Mouse (Mus musculus) forebrain, postnatal 0 days (tissue): ENCODE measurements around the gene 1700018F24Rik. TPM values are rescaled to one million over a fixed set of nuclear protein-coding genes. Genes with fewer than 3 reads are reported as not detected.
"Not testable (repeated sequence)": the region's sequence is repeated elsewhere in the genome, so short reads cannot be mapped to it uniquely, and the experiment has no call there.

Experiments
- ATAC-seq: fragments of 200-750 bp; cut with Nextera tagmentation; 2 replicates; pipeline ENCODE4 v1.8.0; 2017; ENCODE audit warnings: mild to moderate bottlenecking, moderate library complexity
- DNase-seq: peaks from one replicate; pipeline ENCODE4 v3.0.0-alpha.2; 2015
- H3K27ac ChIP-seq: fragments of 300-500 bp; sonication (generic); 2 replicates; pipeline ENCODE4 v1.5.1; 2014; ENCODE audit warnings: low read depth, mild to moderate bottlenecking, antibody characterized with exemption, low read length, moderate library complexity, mixed read lengths
- H3K27me3 ChIP-seq: fragments of 300-500 bp; sonication (generic); 2 replicates; pipeline ENCODE4 v1.6.1; 2014; ENCODE audit warnings: mild to moderate bottlenecking, low read length, mixed read lengths; ENCODE audit not compliant: insufficient read depth
- H3K36me3 ChIP-seq: fragments of 300-500 bp; sonication (generic); 2 replicates; pipeline ENCODE4 v1.6.1; 2014; ENCODE audit warnings: mild to moderate bottlenecking, moderate library complexity; ENCODE audit not compliant: insufficient read depth
- H3K4me1 ChIP-seq: fragments of 300-500 bp; sonication (generic); 2 replicates; pipeline ENCODE4 v1.6.1; 2014; ENCODE audit warnings: antibody characterized with exemption; ENCODE audit not compliant: insufficient read depth
- H3K4me2 ChIP-seq: fragments of 300-500 bp; sonication (generic); 2 replicates; pipeline ENCODE4 v1.6.1; 2014; ENCODE audit warnings: low read depth, mild to moderate bottlenecking, moderate library complexity
- H3K4me3 ChIP-seq: fragments of 300-500 bp; sonication (generic); 2 replicates; pipeline ENCODE4 v1.5.1; 2014; ENCODE audit warnings: low read depth, low read length, mixed read lengths
- H3K9ac ChIP-seq: fragments of 300-500 bp; sonication (generic); 2 replicates; pipeline ENCODE4 v1.6.1; 2014; ENCODE audit warnings: mild to moderate bottlenecking
- H3K9me3 ChIP-seq: fragments of 300-500 bp; sonication (generic); 2 replicates; pipeline ENCODE4 v1.6.1; 2016; ENCODE audit warnings: low read length
- CTCF ChIP-seq: sonication (generic); IDR thresholded peaks from 2 replicates; pipeline ENCODE4 v1.5.1; 2016; ENCODE audit warnings: antibody characterized with exemption, control low read depth, low read depth
- WGBS: fragments of 180-500 bp; shearing (Covaris S2); extraction: QIAGEN DNeasy Blood & Tissue Kit; methylation state at CpG from one replicate; pipeline ENCODE4 v1.1.7; 2014; 5-methylcytosine and 5-hydroxymethylcytosine counted together
- polyA plus RNA-seq: library from polyadenylated mRNA; unstranded; fragments of >200 nt; fragmentation: Nextera tagmentation; extraction: Ambion mirVana; gene quantifications from 2 replicates; pipeline ENCODE4 v1.2.1, GENCODE M21; 2015
- total RNA-seq: library from RNA; depleted of rRNA; stranded (reverse); fragments of >200 nt; gene quantifications from 2 replicates; pipeline ENCODE4 v1.2.3, GENCODE M21; 2014

The 1700018F24Rik gene
- total and polyA plus RNA-seq, 2 experiments from 2014 or later, result not detected

- not testable (repeated sequence) for H3K27ac ChIP-seq, DNase-seq, H3K9ac ChIP-seq, ATAC-seq, H3K9me3 ChIP-seq, H3K36me3 ChIP-seq, H3K4me2 ChIP-seq, H3K4me1 ChIP-seq, H3K4me3 ChIP-seq, H3K27me3 ChIP-seq
- WGBS, result 92% methylated on average over 1 of the region's 1 CpGs
Measured at GRCm38 (mm10) chr5:145030476-145030875, 12.3 kb upstream of the 1700018F24Rik start.

- not testable (repeated sequence) for H3K27ac ChIP-seq, DNase-seq, H3K4me1 ChIP-seq, H3K4me3 ChIP-seq, H3K27me3 ChIP-seq, H3K4me2 ChIP-seq, H3K9me3 ChIP-seq, ATAC-seq, H3K36me3 ChIP-seq, H3K9ac ChIP-seq
- WGBS, result 83% methylated on average over 5 of the region's 5 CpGs
Measured at GRCm38 (mm10) chr5:145032391-145032790, 10.4 kb upstream of the 1700018F24Rik start, which contains the start of gene Gm4871. Gm4871 (minus strand) TSS chr5:145032754.

GRCm38 (mm10) chr5:145041628-145042027, 1.2 kb upstream of the 1700018F24Rik start:
- peak; percentile 30 for TF ChIP-seq CTCF
- H3K27ac ChIP-seq, result no peak overlapping the region
- WGBS, result 40% methylated on average over 4 of the region's 4 CpGs
- no peak overlapping the region for H3K9ac ChIP-seq
- H3K36me3 ChIP-seq, result no peaks in the 10 kb centered on the region
- H3K4me3 ChIP-seq, result no peak overlapping the region
- no peaks in the 10 kb centered on the region for H3K27me3 ChIP-seq
- no peaks in the 10 kb centered on the region for H3K9me3 ChIP-seq
- DNase-seq, result no peak
- no peaks in the 10 kb centered on the region for H3K4me1 ChIP-seq
- H3K4me2 ChIP-seq, result no peak overlapping the region
- ATAC-seq, result no peak

- H3K4me3 ChIP-seq, H3K4me1 ChIP-seq, H3K36me3 ChIP-seq, H3K4me2 ChIP-seq, H3K9me3 ChIP-seq, H3K27me3 ChIP-seq, H3K27ac ChIP-seq, ATAC-seq, H3K9ac ChIP-seq, DNase-seq: not testable (repeated sequence)
- WGBS, result 86% methylated on average over 3 of the region's 3 CpGs
Measured at GRCm38 (mm10) chr5:145054187-145054586, 11.4 kb downstream of the 1700018F24Rik start.

GRCm38 (mm10) chr5:145057907-145058306, 15.1 kb downstream of the 1700018F24Rik start:
- no peaks in the 10 kb centered on the region for H3K4me1 ChIP-seq
- H3K4me3 ChIP-seq, result no peak overlapping the region
- peak; percentile 69 for ATAC-seq
- no peaks in the 10 kb centered on the region for H3K27me3 ChIP-seq
- 17% methylated on average over 8 of the region's 8 CpGs for WGBS
- no peak overlapping the region for H3K9ac ChIP-seq
- H3K4me2 ChIP-seq, result no peak overlapping the region
- no peak for TF ChIP-seq CTCF
- DNase-seq, result no peak
- no peak overlapping the region for H3K27ac ChIP-seq
- no peaks in the 10 kb centered on the region for H3K36me3 ChIP-seq
- no peaks in the 10 kb centered on the region for H3K9me3 ChIP-seq

- Histone ChIP-seq H3K4me2 (no peak overlapping the region), H3K4me1 (no peaks in the 10 kb centered on the region), H3K4me3 (no peak overlapping the region), H3K27ac (no peak overlapping the region), H3K9ac (no peak overlapping the region), H3K27me3 (no peaks in the 10 kb centered on the region), H3K36me3 (no peaks in the 10 kb centered on the region), H3K9me3 (no peaks in the 10 kb centered on the region)
- no peak for TF ChIP-seq CTCF
- ATAC-seq (no peak), DNase-seq (no peak)
- WGBS, result 87% methylated on average over 7 of the region's 7 CpGs
Measured at GRCm38 (mm10) chr5:145058722-145059121, 15.9 kb downstream of the 1700018F24Rik start.

- TF ChIP-seq CTCF, result no peak
- H3K27me3 ChIP-seq, result no peaks in the 10 kb centered on the region
- H3K9me3 ChIP-seq, result no peaks in the 10 kb centered on the region
- H3K36me3 ChIP-seq, result no peaks in the 10 kb centered on the region
- whole genome bisulfite sequencing, result 83% methylated on average over 2 of the region's 2 CpGs
- no peak overlapping the region for H3K9ac ChIP-seq
- H3K27ac ChIP-seq, result no peak overlapping the region
- no peak overlapping the region for H3K4me2 ChIP-seq
- no peak overlapping the region for H3K4me3 ChIP-seq
- ATAC-seq, result no peak
- DNase-seq, result no peak
- H3K4me1 ChIP-seq, result no peaks in the 10 kb centered on the region
Measured at GRCm38 (mm10) chr5:145059524-145059923, 16.7 kb downstream of the 1700018F24Rik start.
